ENCODE assay signal across 12 mouse cellular contexts in the genomic region with DNA sequence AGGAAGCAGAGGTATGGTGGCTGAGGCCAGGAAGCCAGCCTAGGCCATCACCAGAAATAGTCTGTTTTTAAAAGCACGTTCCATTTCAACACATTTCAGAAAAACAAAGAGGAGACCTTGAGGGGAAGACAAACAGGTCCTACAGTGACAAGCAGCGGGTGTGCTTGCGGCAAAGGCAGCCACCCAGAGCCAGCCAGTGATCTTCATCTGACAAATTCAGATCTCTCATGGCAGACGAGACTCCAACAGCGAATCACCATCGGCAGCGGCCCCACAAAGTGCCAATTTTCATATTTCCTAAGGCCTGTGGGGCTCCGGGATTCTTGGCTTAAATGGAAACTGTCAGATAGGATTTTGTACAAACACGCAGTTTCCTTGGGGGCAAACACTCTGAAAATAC. TPM values are rescaled to one million over a fixed set of nuclear protein-coding genes. Genes with fewer than 3 reads are reported as not detected.
A peak's percentile ranks its signal among the peaks of the same experiment; 100 is the strongest.
DNase-seq lines count a peak whose midpoint lies in the region; ATAC-seq lines count a peak whose summit lies in the region.
"Had no signal": no experiment of that assay in that cellular context is flagged by ENCODE, and none has a peak within 500 bp of the region (broad histone marks: within the 10 kb centered on the region; RNA-seq: fewer than 3 reads in every experiment).

No protein-coding gene starts in this region.

- DNase-seq in retina, postnatal 1 day = peak; percentile 74
- no peak for DNase-seq in retina, embryonic 14.5 days (ENCODE audit: low spot score)
- no peak for DNase-seq in natural killer cell, adult 2 months (ENCODE audit: low spot score in 2 of 2)
- DNase-seq in liver = no peak
- DNase-seq in layer of hippocampus, postnatal 14 days (ENCODE audit: low spot score in 2 of 2) = no peak
- DNase-seq: kidney, adult 11 months; lung, adult 18-20 months had no signal

- no peak overlapping the region for H3K4me3 ChIP-seq in heart, embryonic 15.5 days
- H3K4me3 ChIP-seq in heart, embryonic 12.5 days = no peak overlapping the region
- H3K4me3 ChIP-seq in forebrain, embryonic 16.5 days (replicated peaks; ENCODE audit: low read length) = no peak overlapping the region
- H3K4me3 ChIP-seq: neural tube, embryonic 12.5 days had no signal

- no peaks in the 10 kb centered on the region for H3K27me3 ChIP-seq in heart, embryonic 15.5 days
- H3K27me3 ChIP-seq in heart, embryonic 12.5 days (replicated peaks) = no peaks in the 10 kb centered on the region
- no peaks in the 10 kb centered on the region for H3K27me3 ChIP-seq in forebrain, embryonic 16.5 days (replicated peaks; ENCODE audit: control insufficient read depth, insufficient read depth, low read length)
- H3K27me3 ChIP-seq: neural tube, embryonic 12.5 days; Patski had no signal

- H3K36me3 ChIP-seq in heart, embryonic 15.5 days = no peaks in the 10 kb centered on the region
- no peaks in the 10 kb centered on the region for H3K36me3 ChIP-seq in heart, embryonic 12.5 days
- no peaks in the 10 kb centered on the region for H3K36me3 ChIP-seq in forebrain, embryonic 16.5 days (ENCODE audit: control insufficient read depth, insufficient read depth)
- H3K36me3 ChIP-seq: neural tube, embryonic 12.5 days had no signal

- no peaks in the 10 kb centered on the region for H3K9me3 ChIP-seq in heart, embryonic 15.5 days (replicated peaks)
- no peaks in the 10 kb centered on the region for H3K9me3 ChIP-seq in heart, embryonic 12.5 days (replicated peaks)
- no peaks in the 10 kb centered on the region for H3K9me3 ChIP-seq in forebrain, embryonic 16.5 days (ENCODE audit: control insufficient read depth, low read length)
- H3K9me3 ChIP-seq: neural tube, embryonic 12.5 days had no signal

- no peak overlapping the region for H3K4me2 ChIP-seq in heart, embryonic 15.5 days
- no peak overlapping the region for H3K4me2 ChIP-seq in heart, embryonic 12.5 days
- H3K4me2 ChIP-seq in forebrain, embryonic 16.5 days (ENCODE audit: low read length) = no peak overlapping the region
- H3K4me2 ChIP-seq: neural tube, embryonic 12.5 days had no signal

- 0 out of 2 replicates have a peak overlapping the region, but pooled peaks have one; percentile 0 for H3K27ac ChIP-seq in heart, embryonic 15.5 days
- no peak overlapping the region for H3K27ac ChIP-seq in heart, embryonic 12.5 days (ENCODE audit: poor library complexity, severe bottlenecking)
- H3K27ac ChIP-seq in forebrain, embryonic 16.5 days (ENCODE audit: low read length) = peak overlapping the region; percentile 51
- H3K27ac ChIP-seq: neural tube, embryonic 12.5 days had no signal

- no peak overlapping the region for H3K9ac ChIP-seq in heart, embryonic 15.5 days
- H3K9ac ChIP-seq in heart, embryonic 12.5 days = no peak overlapping the region
- no peak overlapping the region for H3K9ac ChIP-seq in forebrain, embryonic 16.5 days (replicated peaks; ENCODE audit: low read depth, low read length)
- H3K9ac ChIP-seq: neural tube, embryonic 12.5 days had no signal

- peaks cover 53% of the 10 kb centered on the region for H3K4me1 ChIP-seq in heart, embryonic 15.5 days (replicated peaks)
- peaks cover 79% of the 10 kb centered on the region for H3K4me1 ChIP-seq in heart, embryonic 12.5 days (replicated peaks)
- H3K4me1 ChIP-seq in forebrain, embryonic 16.5 days (replicated peaks; ENCODE audit: control insufficient read depth, insufficient read depth, low read length) = peaks cover 42% of the 10 kb centered on the region

- 62% methylated on average over 9 of the region's 9 CpGs for WGBS in heart, embryonic 15.5 days
- 50% methylated on average over 9 of the region's 9 CpGs for WGBS in heart, embryonic 12.5 days
- 51% methylated on average over 9 of the region's 9 CpGs for WGBS in forebrain, embryonic 16.5 days

- no peak for ATAC-seq in heart, embryonic 15.5 days (replicated peaks; ENCODE audit: insufficient number of reproducible peaks, insufficient read depth, low FRiP score, low read depth)
- ATAC-seq in heart, embryonic 12.5 days (ENCODE audit: insufficient number of reproducible peaks, low FRiP score) = no peak
- ATAC-seq in forebrain, embryonic 16.5 days = no peak
- ATAC-seq: Patski had no signal

RNA-seq across cellular contexts. Expression of a gene that starts 31.3 kb away (rescaled TPM):
- polyA plus RNA-seq in heart, embryonic 15.5 days (2015; fragmentation: Nextera tagmentation; extraction: Ambion mirVana) = 5.7 and 8.8 TPM in 2 replicates
- polyA plus RNA-seq in heart, embryonic 12.5 days (2016; fragmentation: Nextera tagmentation; extraction: Ambion mirVana) = 13.6 and 16.2 TPM in 2 replicates
- 17.1 and 21.2 TPM in 2 replicates for polyA plus RNA-seq in forebrain, embryonic 16.5 days (2015; fragmentation: Nextera tagmentation; extraction: Ambion mirVana)
- total RNA-seq in layer of hippocampus, postnatal 14 days (2021) = 10 to 100 TPM; 55.5 to 74.0 TPM
